Mouse (Mus musculus) heart, postnatal 0 days (tissue): ENCODE results near the gene Idua.

Experiments
- CTCF ChIP-seq: IDR thresholded peaks from 2 replicates; pipeline ENCODE4 v1.5.1; 2016; ENCODE audit warnings: antibody characterized with exemption, control low read depth, low read depth
- EP300 ChIP-seq: IDR thresholded peaks from 2 replicates; pipeline ENCODE4 v1.6.1; 2016; ENCODE audit warnings: antibody characterized with exemption, low read depth

GRCm38 (mm10) chr5:108655381-108655780, 4.8 kb upstream of the Idua start:
- TF ChIP-seq CTCF (no peak), EP300 (no peak)
